In genomic region chr4:148781516-148781915, GRCm38 (mm10) we compare ENCODE assay signal across 11 mouse cellular contexts. TPM values are rescaled to one million over a fixed set of nuclear protein-coding genes. Genes with fewer than 3 reads are reported as not detected.
DNase-seq lines count a peak whose midpoint lies in the region; ATAC-seq and TF ChIP-seq lines count a peak whose summit lies in the region.
"Had no signal": no experiment of that assay in that cellular context is flagged by ENCODE, and none has a peak within 500 bp of the region (broad histone marks: within the 10 kb centered on the region; RNA-seq: fewer than 3 reads in every experiment).

No protein-coding gene starts in this region.

- peaks cover 20% of the 10 kb centered on the region for H3K27me3 ChIP-seq in heart, embryonic 10.5 days (ENCODE audit: insufficient read depth, poor library complexity, severe bottlenecking)
- H3K27me3 ChIP-seq in heart, embryonic 11.5 days (ENCODE audit: control insufficient read depth, insufficient read depth, low read length): peaks cover 7% of the 10 kb centered on the region; the same call in 1 of the 2 replicates
- 0 out of 2 replicates have a peak, but pooled peaks cover 6% of the 10 kb centered on the region for H3K27me3 ChIP-seq in midbrain, postnatal 0 days (ENCODE audit: insufficient read depth, low read length)
- no peaks in the 10 kb centered on the region; the same call in 1 of the 2 replicates for H3K27me3 ChIP-seq in midbrain, embryonic 15.5 days (replicated peaks)
- H3K27me3 ChIP-seq in heart, embryonic 14.5 days (ENCODE audit: control insufficient read depth, insufficient read depth, low read length): no peaks in the 10 kb centered on the region

- no peak for TF ChIP-seq CTCF in midbrain, postnatal 0 days (IDR thresholded peaks at IDR 0.05)

- H3K27ac ChIP-seq in heart, embryonic 10.5 days: peak overlapping the region; percentile 39; the same call in 1 of the 2 replicates
- H3K27ac ChIP-seq in heart, embryonic 11.5 days (ENCODE audit: low read depth, low read length): no peak overlapping the region
- no peak overlapping the region for H3K27ac ChIP-seq in midbrain, postnatal 0 days (ENCODE audit: low read depth, low read length)
- no peak overlapping the region for H3K27ac ChIP-seq in midbrain, embryonic 15.5 days
- peak overlapping the region; percentile 22 to 48; a peak in 1 of 4 replicates for H3K27ac ChIP-seq in heart, embryonic 14.5 days (replicated peaks in 1 of 2; ENCODE audit: control insufficient read depth in 1 of 2, insufficient read depth in 1 of 2, low read depth in 2 of 2, low read length in 2 of 2)
- H3K27ac ChIP-seq: macrophage had no signal

- no peak for DNase-seq in heart, embryonic 10.5 days (ENCODE audit: low spot score)
- peak; percentile 52 for DNase-seq in midbrain, postnatal 0 days (ENCODE audit: low spot score)
- peak; percentile 42 for DNase-seq in kidney, postnatal 10 days
- no peak for DNase-seq in thymus, postnatal 25 days
- DNase-seq: embryo, embryonic 11 days; gastrocnemius, postnatal 14 days had no signal

- WGBS in heart, embryonic 10.5 days: 82% methylated on average over 7 of the region's 7 CpGs
- 78% methylated on average over 7 of the region's 7 CpGs for WGBS in heart, embryonic 11.5 days (ENCODE audit: insufficient replicate concordance)
- 69% methylated on average over 7 of the region's 7 CpGs for WGBS in midbrain, postnatal 0 days
- 66% methylated on average over 7 of the region's 7 CpGs for WGBS in midbrain, embryonic 15.5 days
- WGBS in heart, embryonic 14.5 days: 49% methylated on average over 7 of the region's 7 CpGs

- no peak overlapping the region for H3K4me3 ChIP-seq in heart, embryonic 10.5 days
- H3K4me3 ChIP-seq in heart, embryonic 11.5 days (ENCODE audit: low read depth, low read length): no peak overlapping the region
- H3K4me3 ChIP-seq in midbrain, postnatal 0 days (ENCODE audit: low read depth, low read length): no peak overlapping the region
- H3K4me3 ChIP-seq in midbrain, embryonic 15.5 days: no peak overlapping the region
- H3K4me3 ChIP-seq in heart, embryonic 14.5 days (ENCODE audit: control insufficient read depth in 1 of 2, insufficient read depth in 1 of 2, low read depth in 1 of 2, low read length in 2 of 2): no peak overlapping the region

- H3K4me2 ChIP-seq in heart, embryonic 11.5 days: no peak overlapping the region
- H3K4me2 ChIP-seq in midbrain, postnatal 0 days (ENCODE audit: low read depth, low read length, poor library complexity, severe bottlenecking): no peak overlapping the region
- H3K4me2 ChIP-seq in midbrain, embryonic 15.5 days: no peak overlapping the region
- no peak overlapping the region for H3K4me2 ChIP-seq in heart, embryonic 14.5 days (ENCODE audit: low read length)

- H3K9me3 ChIP-seq in heart, embryonic 10.5 days: no peaks in the 10 kb centered on the region
- no peaks in the 10 kb centered on the region for H3K9me3 ChIP-seq in heart, embryonic 11.5 days (replicated peaks; ENCODE audit: control insufficient read depth, low read length)
- no peaks in the 10 kb centered on the region for H3K9me3 ChIP-seq in midbrain, postnatal 0 days (ENCODE audit: low read length)
- no peaks in the 10 kb centered on the region for H3K9me3 ChIP-seq in midbrain, embryonic 15.5 days
- H3K9me3 ChIP-seq in heart, embryonic 14.5 days (ENCODE audit: control insufficient read depth, low read length): no peaks in the 10 kb centered on the region

- no peak overlapping the region for H3K9ac ChIP-seq in heart, embryonic 11.5 days (ENCODE audit: low read depth, low read length)
- no peak overlapping the region for H3K9ac ChIP-seq in midbrain, postnatal 0 days (replicated peaks; ENCODE audit: low read length, poor library complexity, severe bottlenecking)
- H3K9ac ChIP-seq in midbrain, embryonic 15.5 days: no peak overlapping the region
- H3K9ac ChIP-seq in heart, embryonic 14.5 days (ENCODE audit: low read length): no peak overlapping the region

- H3K36me3 ChIP-seq in heart, embryonic 10.5 days: no peaks in the 10 kb centered on the region
- H3K36me3 ChIP-seq in heart, embryonic 11.5 days (ENCODE audit: control insufficient read depth, insufficient read depth, low read length): no peaks in the 10 kb centered on the region
- no peaks in the 10 kb centered on the region for H3K36me3 ChIP-seq in midbrain, postnatal 0 days (ENCODE audit: insufficient read depth, low read length)
- H3K36me3 ChIP-seq in midbrain, embryonic 15.5 days (replicated peaks): no peaks in the 10 kb centered on the region
- H3K36me3 ChIP-seq in heart, embryonic 14.5 days (ENCODE audit: control insufficient read depth, insufficient read depth, low read length): no peaks in the 10 kb centered on the region

- peaks cover 73% of the 10 kb centered on the region for H3K4me1 ChIP-seq in heart, embryonic 10.5 days
- H3K4me1 ChIP-seq in heart, embryonic 11.5 days (ENCODE audit: control insufficient read depth, insufficient read depth, low read length): peaks cover 30% of the 10 kb centered on the region
- no peaks in the 10 kb centered on the region for H3K4me1 ChIP-seq in midbrain, postnatal 0 days (ENCODE audit: insufficient read depth, low read length)
- H3K4me1 ChIP-seq in midbrain, embryonic 15.5 days: no peaks in the 10 kb centered on the region
- peaks cover 44% of the 10 kb centered on the region in 2 experiments for H3K4me1 ChIP-seq in heart, embryonic 14.5 days (ENCODE audit: control insufficient read depth in 2 of 2, insufficient read depth in 2 of 2, low read length in 2 of 2)

- no peak for ATAC-seq in heart, embryonic 11.5 days (replicated peaks; ENCODE audit: insufficient number of reproducible peaks, low FRiP score, low TSS enrichment)
- no peak for ATAC-seq in midbrain, postnatal 0 days (ENCODE audit: low FRiP score)
- ATAC-seq in midbrain, embryonic 15.5 days (replicated peaks): no peak
- no peak for ATAC-seq in heart, embryonic 14.5 days (ENCODE audit: insufficient number of reproducible peaks, insufficient read depth, low FRiP score, low read depth)
- ATAC-seq: inflammation-experienced regulatory T-cells, adult 6 months had no signal

RNA-seq across cellular contexts. Expression of gene Casz1, which starts 22.7 kb away (rescaled TPM):
- 15.9 and 26.3 TPM in 2 replicates for polyA plus RNA-seq in heart, embryonic 10.5 days (2016; fragmentation: Nextera tagmentation; extraction: Ambion mirVana)
- 15.1 and 19.9 TPM in 2 replicates for polyA plus RNA-seq in heart, embryonic 11.5 days (2014; fragmentation: Nextera tagmentation; extraction: Ambion mirVana)
- total RNA-seq in midbrain, postnatal 0 days (2014; rRNA removed): 3.7 and 4.0 TPM in 2 replicates
- polyA plus RNA-seq in midbrain, postnatal 0 days (2015; fragmentation: Nextera tagmentation; extraction: Ambion mirVana): 2.0 TPM in 2 replicates
- polyA plus RNA-seq in midbrain, embryonic 15.5 days (2015; fragmentation: Nextera tagmentation; extraction: Ambion mirVana): 2.8 and 2.9 TPM in 2 replicates
- polyA plus RNA-seq in heart, embryonic 14.5 days (2014; fragmentation: Nextera tagmentation; extraction: Ambion mirVana): 24.6 and 26.6 TPM in 2 replicates

Comparison
In these comparisons a context has a peak if more than half of its experiments do, and no peak if none do; other contexts are left out.
1. H3K27ac ChIP-seq: peak in heart, embryonic 10.5 days (single experiment) and heart, embryonic 14.5 days (2 of 2); none in heart, embryonic 11.5 days (single experiment), midbrain, postnatal 0 days (single experiment) and midbrain, embryonic 15.5 days (single experiment).
2. DNase-seq: peak in midbrain, postnatal 0 days (single experiment) and kidney, postnatal 10 days (single experiment); none in heart, embryonic 10.5 days (single experiment) and thymus, postnatal 25 days (single experiment).